Mouse (Mus musculus): ENCODE data around the gene Ubac1. TPM values are rescaled to one million over a fixed set of nuclear protein-coding genes. Genes with fewer than 3 reads are reported as not detected.

The Ubac1 gene
- total RNA-seq, 2 experiments from 2014 or later: 60.3 to 62.4 TPM

GRCm38 (mm10) chr2:25969319-25969718 lies 52.2 kb downstream of the Ubac1 start:
- no peak for DNase-seq

GRCm38 (mm10) chr2:25949291-25949690 lies 72.3 kb downstream of the Ubac1 start:
- no peak for DNase-seq

Other genes starting within 250 kb of the Ubac1 start
- gene Lcn11, start 244.7 kb downstream of the Ubac1 start, total RNA-seq (2021): not detected
- gene Gm13539, start 239.5 kb downstream of the Ubac1 start, total RNA-seq (2021): not detected
- gene Glt6d1, start 205.9 kb downstream of the Ubac1 start, total RNA-seq (2021): not detected
- not detected for gene Lcn9, start 198.6 kb downstream of the Ubac1 start, total RNA-seq (2021)
- gene Sohlh1, start 174.5 kb downstream of the Ubac1 start, total RNA-seq (2021): not detected
- gene Kcnt1, start 158.0 kb downstream of the Ubac1 start, total RNA-seq (2021): under 1 TPM; 0.32 to 0.52 TPM
- gene Camsap1, start 38.5 kb downstream of the Ubac1 start, total RNA-seq (2021): 10 to 100 TPM; 30.1 to 33.3 TPM
- gene Nacc2, start 101.5 kb upstream of the Ubac1 start, total RNA-seq (2021): 10 to 100 TPM; 11.1 to 11.4 TPM
- not detected for gene Lhx3, start 186.5 kb upstream of the Ubac1 start, total RNA-seq (2021)
- gene Qsox2, start 215.8 kb upstream of the Ubac1 start, total RNA-seq (2021): 10 to 100 TPM; 11.2 to 12.1 TPM

All from heart, postnatal 4 days (tissue).